Mouse (Mus musculus): ENCODE measurements around the gene Slamf6. TPM values are rescaled to one million over a fixed set of nuclear protein-coding genes. Genes with fewer than 3 reads are reported as not detected.
A peak's percentile ranks its signal among the peaks of the same experiment; 100 is the strongest.

Gene Slamf6
- polyA plus RNA-seq, 1 experiment from 2014 or later = not detected

GRCm38 (mm10) chr1:171924900-171925299 lies 7.6 kb downstream of the Slamf6 start:
- no peaks in the 10 kb centered on the region for H3K27me3 ChIP-seq
- H3K27ac ChIP-seq (replicated peaks) = no peak overlapping the region
- no peak overlapping the region for H3K9ac ChIP-seq (replicated peaks)
- no peak overlapping the region for H3K4me2 ChIP-seq (replicated peaks)
- no peaks in the 10 kb centered on the region for H3K4me1 ChIP-seq
- no peaks in the 10 kb centered on the region for H3K9me3 ChIP-seq
- no peak for ATAC-seq (replicated peaks)
- H3K36me3 ChIP-seq = no peaks in the 10 kb centered on the region
- H3K4me3 ChIP-seq = no peak overlapping the region
- WGBS = 80% methylated on average over 3 of the region's 3 CpGs

- no peak for ATAC-seq (replicated peaks)
Measured at GRCm38 (mm10) chr1:171933851-171934250, 16.5 kb downstream of the Slamf6 start.

DNA sequence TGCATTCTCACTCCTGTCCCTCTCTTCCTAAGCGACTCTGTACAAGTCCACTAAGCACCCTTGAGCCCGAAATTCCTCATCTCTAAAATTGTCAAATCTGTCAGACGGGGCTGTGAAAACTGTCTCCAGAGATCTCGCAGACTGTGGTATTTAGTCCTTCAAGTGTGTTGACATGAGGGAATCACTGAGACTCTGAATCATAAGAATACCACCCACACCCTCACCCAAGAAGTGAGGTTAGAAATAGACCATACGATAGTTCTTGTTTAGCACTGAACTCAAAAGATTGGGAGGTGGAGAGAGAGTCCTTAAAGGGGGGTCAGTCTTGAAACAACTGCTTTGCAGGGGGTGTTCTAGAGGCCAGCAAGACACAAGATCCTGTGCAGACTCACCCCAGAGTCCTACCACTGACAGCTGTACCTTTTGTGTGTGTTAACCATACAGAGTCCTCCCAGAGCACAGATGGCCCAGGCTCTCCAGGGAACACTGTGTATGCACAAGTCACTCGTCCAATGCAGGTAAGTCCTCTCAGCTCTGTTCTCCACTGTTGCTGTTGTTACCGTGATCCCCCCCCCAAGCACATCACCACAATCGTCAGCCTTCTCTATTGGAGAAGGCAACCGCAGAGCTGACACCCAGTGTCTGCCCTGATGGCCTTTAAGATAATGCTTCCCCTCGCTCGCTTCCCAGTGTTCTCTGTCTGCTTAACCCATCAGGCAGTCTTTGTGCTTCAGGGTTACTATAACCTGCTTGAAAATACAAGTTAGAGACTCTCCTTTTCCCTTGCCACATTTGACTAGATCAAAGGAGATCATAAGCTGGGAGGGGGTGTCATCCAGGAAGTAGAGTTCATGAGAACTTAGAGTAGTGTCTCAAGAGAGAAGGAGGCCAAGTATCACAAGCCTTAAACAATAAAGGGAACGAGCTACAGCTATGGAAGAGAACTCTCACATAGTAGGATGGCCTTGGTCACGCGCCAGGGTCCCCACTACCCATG lies 21.9 kb downstream of the Slamf6 start:
- Histone ChIP-seq H3K9ac (replicated peaks) (no peak overlapping the region), H3K4me2 (replicated peaks) (no peak overlapping the region), H3K27me3 (no peaks in the 10 kb centered on the region), H3K9me3 (no peaks in the 10 kb centered on the region), H3K27ac (replicated peaks) (no peak overlapping the region), H3K4me3 (no peak overlapping the region), H3K4me1 (peaks cover 3% of the 10 kb centered on the region; the same call in 1 of the 2 replicates), H3K36me3 (no peaks in the 10 kb centered on the region)
- no peak for ATAC-seq (replicated peaks)
- WGBS = 84% methylated on average over 14 of the region's 14 CpGs

More at GRCm38 (mm10) chr1:171933851-171934250, 16.5 kb downstream of the Slamf6 start:
- Histone ChIP-seq H3K9ac (replicated peaks) (no peak overlapping the region), H3K4me2 (replicated peaks) (no peak overlapping the region), H3K27ac (replicated peaks) (no peak overlapping the region), H3K27me3 (no peaks in the 10 kb centered on the region), H3K4me3 (no peak overlapping the region), H3K9me3 (no peaks in the 10 kb centered on the region), H3K36me3 (no peaks in the 10 kb centered on the region), H3K4me1 (peaks cover 4% of the 10 kb centered on the region; the same call in 1 of the 2 replicates)
- WGBS = 47% methylated on average over 3 of the region's 3 CpGs

GRCm38 (mm10) chr1:171940626-171941025 lies 23.3 kb downstream of the Slamf6 start:
- no peaks in the 10 kb centered on the region for H3K36me3 ChIP-seq
- no peak overlapping the region for H3K4me3 ChIP-seq
- WGBS = 83% methylated on average over 6 of the region's 6 CpGs
- no peak overlapping the region for H3K4me2 ChIP-seq (replicated peaks)
- H3K27me3 ChIP-seq = no peaks in the 10 kb centered on the region
- H3K27ac ChIP-seq (replicated peaks) = no peak overlapping the region
- H3K9me3 ChIP-seq = no peaks in the 10 kb centered on the region
- H3K4me1 ChIP-seq = peaks cover 3% of the 10 kb centered on the region; the same call in 1 of the 2 replicates
- no peak for ATAC-seq (replicated peaks)
- no peak overlapping the region for H3K9ac ChIP-seq (replicated peaks)

DNA sequence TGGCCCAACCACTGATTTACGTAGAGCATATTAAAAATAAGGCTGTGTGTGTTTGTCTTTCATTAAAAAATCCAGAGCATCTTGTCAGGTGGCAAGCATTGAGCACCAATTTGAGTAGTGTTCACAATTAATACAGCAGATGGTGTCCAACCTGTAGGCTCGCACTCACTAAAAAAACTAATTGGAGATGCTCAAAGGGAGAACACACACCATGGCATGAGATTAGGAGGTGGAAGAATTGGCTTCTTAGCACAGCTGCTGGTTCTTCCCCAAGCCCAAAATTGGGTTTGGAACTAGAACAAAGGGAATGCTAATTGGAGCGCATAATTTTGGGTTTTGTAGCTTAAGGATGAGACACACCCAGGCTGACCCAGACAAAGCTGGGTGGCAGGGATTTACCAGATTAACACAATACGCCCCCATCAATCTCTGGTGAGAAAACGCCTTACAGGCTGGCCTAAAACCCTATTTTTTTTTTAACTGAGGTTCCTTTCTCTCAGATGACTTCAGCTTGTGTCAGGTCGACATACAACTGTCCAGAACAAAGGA lies 29.2 kb downstream of the Slamf6 start:
- ATAC-seq (replicated peaks) = 0 out of 2 replicates have a peak, but pooled peaks have one; percentile 32
- H3K4me2 ChIP-seq (replicated peaks) = no peak overlapping the region
- H3K4me1 ChIP-seq = no peaks in the 10 kb centered on the region
- H3K9me3 ChIP-seq = no peaks in the 10 kb centered on the region
- no peak overlapping the region for H3K4me3 ChIP-seq
- no peak overlapping the region for H3K9ac ChIP-seq (replicated peaks)
- 36% methylated on average over 6 of the region's 6 CpGs for WGBS
- H3K36me3 ChIP-seq = no peaks in the 10 kb centered on the region
- H3K27me3 ChIP-seq = no peaks in the 10 kb centered on the region
- no peak overlapping the region for H3K27ac ChIP-seq (replicated peaks)

- H3K27ac ChIP-seq (replicated peaks) = no peak overlapping the region
Measured at GRCm38 (mm10) chr1:171948161-171948945, 31.0 kb downstream of the Slamf6 start.

GRCm38 (mm10) chr1:171948946-171949508 lies 31.7 kb downstream of the Slamf6 start:
- no peak overlapping the region for H3K9ac ChIP-seq (replicated peaks)
- H3K4me3 ChIP-seq = no peak overlapping the region
- no peak overlapping the region for H3K27ac ChIP-seq (replicated peaks)
- H3K4me2 ChIP-seq (replicated peaks) = no peak overlapping the region
- no peaks in the 10 kb centered on the region for H3K27me3 ChIP-seq
- H3K36me3 ChIP-seq = no peaks in the 10 kb centered on the region
- ATAC-seq (replicated peaks) = no peak
- 79% methylated on average over 6 of the region's 6 CpGs for WGBS
- no peaks in the 10 kb centered on the region for H3K4me1 ChIP-seq
- H3K9me3 ChIP-seq = no peaks in the 10 kb centered on the region

More at GRCm38 (mm10) chr1:171948161-171948945, 31.0 kb downstream of the Slamf6 start:
- Histone ChIP-seq H3K4me2 (replicated peaks) (no peak overlapping the region), H3K4me1 (no peaks in the 10 kb centered on the region), H3K36me3 (no peaks in the 10 kb centered on the region), H3K9ac (replicated peaks) (no peak overlapping the region), H3K27me3 (no peaks in the 10 kb centered on the region), H3K9me3 (no peaks in the 10 kb centered on the region), H3K4me3 (no peak overlapping the region)
- no peak for ATAC-seq (replicated peaks)
- 59% methylated on average over 11 of the region's 11 CpGs for WGBS

GRCm38 (mm10) chr1:171955071-171955470 lies 37.8 kb downstream of the Slamf6 start:
- no peaks in the 10 kb centered on the region for H3K4me1 ChIP-seq
- H3K9ac ChIP-seq (replicated peaks) = no peak overlapping the region
- H3K27me3 ChIP-seq = no peaks in the 10 kb centered on the region
- WGBS = 73% methylated on average over 6 of the region's 6 CpGs
- no peak for ATAC-seq (replicated peaks)
- no peak overlapping the region for H3K27ac ChIP-seq (replicated peaks)
- no peaks in the 10 kb centered on the region for H3K9me3 ChIP-seq
- no peak overlapping the region for H3K4me2 ChIP-seq (replicated peaks)
- no peaks in the 10 kb centered on the region for H3K36me3 ChIP-seq
- H3K4me3 ChIP-seq = no peak overlapping the region

GRCm38 (mm10) chr1:171957411-171957810 lies 40.1 kb downstream of the Slamf6 start:
- no peak for ATAC-seq (replicated peaks)
- 84% methylated on average over 2 of the region's 2 CpGs for WGBS

DNA sequence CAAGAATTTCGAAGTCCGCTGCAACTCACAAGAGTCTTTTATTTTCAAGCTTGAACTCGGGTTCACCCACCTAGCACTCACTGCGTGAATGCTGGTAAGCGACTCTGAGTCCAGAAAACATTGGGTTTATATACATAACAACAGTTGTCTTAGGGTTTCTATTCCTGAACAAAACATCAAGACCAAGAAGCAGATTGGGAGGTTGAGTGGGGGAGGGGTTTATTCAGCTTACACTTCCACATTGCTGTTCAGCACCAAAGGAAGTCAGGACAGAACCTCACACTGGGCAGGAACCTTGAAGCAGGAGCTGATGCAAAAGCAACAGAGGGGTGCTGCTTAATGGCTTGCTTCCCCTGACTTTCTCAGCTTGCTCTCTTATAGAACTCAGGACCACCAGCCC lies 43.4 kb downstream of the Slamf6 start:
- no peaks in the 10 kb centered on the region for H3K9me3 ChIP-seq
- H3K4me3 ChIP-seq = no peak overlapping the region
- 91% methylated on average over 5 of the region's 5 CpGs for WGBS
- H3K9ac ChIP-seq (replicated peaks) = no peak overlapping the region
- ATAC-seq (replicated peaks) = no peak
- no peaks in the 10 kb centered on the region for H3K36me3 ChIP-seq
- no peaks in the 10 kb centered on the region for H3K27me3 ChIP-seq
- no peak overlapping the region for H3K27ac ChIP-seq (replicated peaks)
- H3K4me1 ChIP-seq = no peaks in the 10 kb centered on the region
- H3K4me2 ChIP-seq (replicated peaks) = no peak overlapping the region

More at GRCm38 (mm10) chr1:171957411-171957810, 40.1 kb downstream of the Slamf6 start:
- no peak overlapping the region for H3K4me3 ChIP-seq
- no peaks in the 10 kb centered on the region for H3K4me1 ChIP-seq
- H3K9ac ChIP-seq (replicated peaks) = no peak overlapping the region
- no peak overlapping the region for H3K4me2 ChIP-seq (replicated peaks)
- H3K9me3 ChIP-seq = no peaks in the 10 kb centered on the region
- H3K27me3 ChIP-seq = no peaks in the 10 kb centered on the region
- no peak overlapping the region for H3K27ac ChIP-seq (replicated peaks)
- H3K36me3 ChIP-seq = no peaks in the 10 kb centered on the region

DNA sequence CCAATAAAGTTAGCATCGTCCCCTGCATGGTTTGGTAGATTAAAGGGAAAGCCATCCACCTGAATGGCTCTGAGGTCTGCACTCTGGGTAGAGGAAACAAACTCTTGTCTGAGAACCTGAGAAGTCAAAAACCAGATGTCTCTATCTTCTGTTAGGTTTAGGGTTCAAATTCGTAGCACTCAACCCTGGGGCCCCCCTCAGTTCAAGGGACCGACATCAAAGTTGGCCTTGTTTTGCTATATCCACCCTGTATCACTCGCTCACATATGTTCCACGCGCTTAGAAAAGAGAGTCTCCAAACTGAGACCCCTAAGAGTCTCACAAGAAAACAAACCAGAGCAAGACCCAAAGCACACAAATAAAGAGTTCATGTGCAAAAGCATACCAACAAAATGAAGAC lies 44.4 kb downstream of the Slamf6 start:
- Histone ChIP-seq H3K4me2 (replicated peaks) (no peak overlapping the region), H3K27me3 (no peaks in the 10 kb centered on the region), H3K9ac (replicated peaks) (no peak overlapping the region), H3K4me3 (no peak overlapping the region), H3K27ac (replicated peaks) (no peak overlapping the region), H3K4me1 (no peaks in the 10 kb centered on the region), H3K9me3 (no peaks in the 10 kb centered on the region), H3K36me3 (no peaks in the 10 kb centered on the region)
- ATAC-seq (replicated peaks) = no peak
- 94% methylated on average over 6 of the region's 6 CpGs for WGBS
